Mouse (Mus musculus) forelimb bud, embryonic 11.5 days (tissue): ENCODE measurements at regions not wholly inside any gene's neighbourhood (a gene's known extent, or its start where the extent isn't known, plus 50 kb on each side); places are given as distances from the start of the nearest gene placed in this dataset.

Experiments used
- DNase-seq: peaks from one replicate; pipeline ENCODE4 v3.0.0-alpha.2; 2012; ENCODE audit warnings: low read depth, low spot score

- peak; percentile 85 for DNase-seq
Observed at GRCm38 (mm10) chr2:30743976-30744620, 59.4 kb downstream of the 1700001O22Rik start.

GRCm38 (mm10) chr2:30743265-30743846, 60.1 kb downstream of the 1700001O22Rik start:
- no peak for DNase-seq

- no peak for DNase-seq
Observed at GRCm38 (mm10) chr2:30741450-30741849, 62.0 kb downstream of the 1700001O22Rik start.

GRCm38 (mm10) chr2:30737759-30738158, 65.7 kb downstream of the 1700001O22Rik start:
- no peak for DNase-seq

GRCm38 (mm10) chr2:30736705-30737104, 66.8 kb downstream of the 1700001O22Rik start:
- no peak for DNase-seq

- no peak for DNase-seq
Observed at GRCm38 (mm10) chr2:30736236-30736635, 67.2 kb downstream of the 1700001O22Rik start.

- DNase-seq, result no peak
Observed at GRCm38 (mm10) chr2:30733853-30734252, 69.6 kb downstream of the 1700001O22Rik start.

- no peak for DNase-seq
Observed at GRCm38 (mm10) chr2:30731832-30732231, 71.6 kb downstream of the 1700001O22Rik start.

GRCm38 (mm10) chr2:30727948-30728347, 75.5 kb downstream of the 1700001O22Rik start:
- no peak for DNase-seq

GRCm38 (mm10) chr2:30725601-30726489, 77.6 kb downstream of the 1700001O22Rik start:
- DNase-seq, result no peak

- no peak for DNase-seq
Observed at GRCm38 (mm10) chr2:30725186-30725585, 78.3 kb downstream of the 1700001O22Rik start.

GRCm38 (mm10) chr2:30724521-30724920, 78.9 kb downstream of the 1700001O22Rik start:
- no peak for DNase-seq

GRCm38 (mm10) chr2:30723059-30723587, 80.3 kb downstream of the 1700001O22Rik start:
- DNase-seq, result no peak

- no peak for DNase-seq
Observed at GRCm38 (mm10) chr2:30722263-30723050, 81.0 kb downstream of the 1700001O22Rik start.

- DNase-seq, result peak; percentile 78
Observed at GRCm38 (mm10) chr2:30721473-30722262, 81.8 kb downstream of the 1700001O22Rik start.

GRCm38 (mm10) chr2:30721048-30721461, 82.4 kb downstream of the 1700001O22Rik start:
- no peak for DNase-seq

GRCm38 (mm10) chr2:30720291-30720690, 83.2 kb downstream of the 1700001O22Rik start:
- no peak for DNase-seq

GRCm38 (mm10) chr2:30719611-30720290, 83.7 kb downstream of the 1700001O22Rik start:
- DNase-seq, result no peak

- DNase-seq, result peak; percentile 91
Observed at GRCm38 (mm10) chr2:30718741-30719381, 84.6 kb downstream of the 1700001O22Rik start.
